Mouse (Mus musculus): ENCODE data around the gene Npr2.

Npr2 gene

DNA sequence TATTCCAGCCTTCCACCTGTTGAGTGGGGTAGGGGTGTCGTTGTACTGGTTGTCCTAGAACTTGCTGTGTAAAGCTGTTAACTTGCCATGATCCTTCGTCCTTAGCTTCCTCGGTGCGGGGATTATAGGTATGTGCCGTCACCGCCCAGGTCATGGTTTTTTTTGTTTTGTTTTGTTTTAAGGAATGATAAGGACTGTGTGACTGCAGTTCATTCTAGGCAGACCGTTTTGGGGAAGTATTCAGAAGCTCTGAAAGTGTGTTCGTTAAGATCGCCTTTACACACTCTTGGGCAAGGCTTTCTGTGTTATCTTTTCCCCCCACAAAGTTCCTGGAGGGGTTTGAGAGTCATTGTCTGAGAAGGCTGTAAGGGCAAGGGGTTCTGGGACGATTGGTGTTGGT is 19.2 kb upstream of the Npr2 start:
- TF ChIP-seq CTCF (conservative IDR thresholded peaks at IDR 0.05; ENCODE audit: low read length) (no peak), NANOG (IDR thresholded peaks at IDR 0.05; ENCODE audit: borderline replicate concordance, low read length) (no peak), POU5F1 (IDR thresholded peaks at IDR 0.05; ENCODE audit: borderline replicate concordance, low read length) (no peak)
- Histone ChIP-seq H3K4me3 (replicated peaks; ENCODE audit: low read length) (no peak overlapping the region), H3K9me3 (ENCODE audit: low read length) (peaks cover 5% of the 10 kb centered on the region; the same call in 1 of the 2 replicates), H3K36me3 (ENCODE audit: insufficient read depth, low read length) (no peaks in the 10 kb centered on the region), H3K27me3 (ENCODE audit: insufficient read depth, low read length) (0 out of 2 replicates have a peak, but pooled peaks cover 4% of the 10 kb centered on the region), H3K4me1 (replicated peaks; ENCODE audit: low read depth, low read length) (no peaks in the 10 kb centered on the region)

DNA sequence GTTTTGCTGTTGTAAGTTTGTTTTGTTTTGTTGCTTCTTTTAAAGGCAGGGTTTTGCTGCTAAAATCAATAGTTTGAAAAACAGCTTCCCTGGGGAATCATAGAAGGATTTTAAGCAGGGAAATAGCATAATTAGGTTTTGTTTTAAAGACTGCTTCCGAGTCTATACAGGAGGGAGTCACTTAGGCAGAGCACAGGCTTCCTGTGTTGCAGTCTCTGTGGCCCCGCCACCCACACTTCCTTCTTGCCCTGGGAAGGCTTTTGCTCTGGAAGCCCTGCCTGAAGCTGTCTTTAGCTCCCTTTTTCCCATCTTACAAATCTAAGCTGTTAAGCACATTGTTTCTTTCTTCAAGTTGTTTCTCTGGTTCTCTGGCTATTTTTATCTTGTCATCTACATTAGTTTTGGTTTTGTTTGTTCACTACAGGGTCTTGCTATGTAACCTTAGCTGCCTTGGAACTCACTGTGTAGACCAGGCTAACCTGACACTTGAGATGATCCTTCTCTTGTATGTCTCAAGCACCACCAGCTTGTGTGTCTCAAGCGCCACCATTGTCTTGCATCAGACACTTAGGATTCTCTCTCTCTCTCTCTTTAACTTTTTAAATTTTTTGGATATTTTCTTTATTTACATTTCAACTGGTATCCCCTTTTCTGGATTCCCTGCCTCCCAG is 18.5 kb upstream of the Npr2 start:
- TF ChIP-seq CTCF (conservative IDR thresholded peaks at IDR 0.05; ENCODE audit: low read length), result no peak
- TF ChIP-seq NANOG (IDR thresholded peaks at IDR 0.05; ENCODE audit: borderline replicate concordance, low read length), result no peak
- TF ChIP-seq POU5F1 (IDR thresholded peaks at IDR 0.05; ENCODE audit: borderline replicate concordance, low read length), result no peak
- Histone ChIP-seq H3K27me3 (ENCODE audit: insufficient read depth, low read length) (0 out of 2 replicates have a peak, but pooled peaks cover 4% of the 10 kb centered on the region), H3K4me3 (replicated peaks; ENCODE audit: low read length) (no peak overlapping the region), H3K36me3 (ENCODE audit: insufficient read depth, low read length) (no peaks in the 10 kb centered on the region), H3K4me1 (replicated peaks; ENCODE audit: low read depth, low read length) (no peaks in the 10 kb centered on the region), H3K9me3 (ENCODE audit: low read length) (peaks cover 5% of the 10 kb centered on the region; the same call in 1 of the 2 replicates)

DNA sequence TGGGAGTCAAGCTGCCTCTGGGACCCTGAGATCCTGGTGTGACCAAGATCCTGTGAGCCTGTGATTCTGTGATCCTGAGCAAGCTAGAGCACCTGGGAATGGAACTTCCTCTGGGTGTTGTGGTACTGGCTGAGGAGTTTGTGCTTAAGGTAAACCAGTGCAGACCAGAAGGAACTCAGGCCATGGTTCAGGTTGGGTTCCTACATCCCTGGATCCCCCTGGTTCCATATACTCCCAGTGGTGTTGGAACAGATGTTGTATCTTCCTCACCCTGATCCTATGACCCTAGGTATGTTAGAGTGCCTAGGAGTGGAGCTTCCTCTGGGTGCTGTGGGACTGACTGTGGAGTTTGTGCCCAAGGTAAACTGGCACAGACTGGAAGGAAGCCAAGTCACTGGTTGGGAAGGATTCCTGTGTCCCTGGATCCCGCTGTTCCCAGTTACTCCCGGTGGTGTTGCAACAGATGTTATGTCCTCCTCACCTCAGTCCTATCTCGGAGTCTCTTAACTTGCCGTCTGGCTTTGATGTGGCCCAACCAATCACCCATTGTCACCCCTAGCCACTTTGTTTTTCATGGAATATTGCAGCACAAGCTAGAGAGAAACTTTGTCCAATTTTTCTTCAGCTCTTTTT is 11.5 kb upstream of the Npr2 start:
- Histone ChIP-seq H3K4me3 (replicated peaks; ENCODE audit: low read length) (no peak overlapping the region), H3K9me3 (ENCODE audit: low read length) (peaks cover 15% of the 10 kb centered on the region), H3K4me1 (replicated peaks; ENCODE audit: low read depth, low read length) (no peaks in the 10 kb centered on the region), H3K27me3 (ENCODE audit: insufficient read depth, low read length) (peaks cover 15% of the 10 kb centered on the region), H3K36me3 (ENCODE audit: insufficient read depth, low read length) (no peaks in the 10 kb centered on the region)
- no peak for TF ChIP-seq NANOG (IDR thresholded peaks at IDR 0.05; ENCODE audit: borderline replicate concordance, low read length)
- TF ChIP-seq CTCF (conservative IDR thresholded peaks at IDR 0.05; ENCODE audit: low read length), result no peak
- no peak for TF ChIP-seq POU5F1 (IDR thresholded peaks at IDR 0.05; ENCODE audit: borderline replicate concordance, low read length)

DNA sequence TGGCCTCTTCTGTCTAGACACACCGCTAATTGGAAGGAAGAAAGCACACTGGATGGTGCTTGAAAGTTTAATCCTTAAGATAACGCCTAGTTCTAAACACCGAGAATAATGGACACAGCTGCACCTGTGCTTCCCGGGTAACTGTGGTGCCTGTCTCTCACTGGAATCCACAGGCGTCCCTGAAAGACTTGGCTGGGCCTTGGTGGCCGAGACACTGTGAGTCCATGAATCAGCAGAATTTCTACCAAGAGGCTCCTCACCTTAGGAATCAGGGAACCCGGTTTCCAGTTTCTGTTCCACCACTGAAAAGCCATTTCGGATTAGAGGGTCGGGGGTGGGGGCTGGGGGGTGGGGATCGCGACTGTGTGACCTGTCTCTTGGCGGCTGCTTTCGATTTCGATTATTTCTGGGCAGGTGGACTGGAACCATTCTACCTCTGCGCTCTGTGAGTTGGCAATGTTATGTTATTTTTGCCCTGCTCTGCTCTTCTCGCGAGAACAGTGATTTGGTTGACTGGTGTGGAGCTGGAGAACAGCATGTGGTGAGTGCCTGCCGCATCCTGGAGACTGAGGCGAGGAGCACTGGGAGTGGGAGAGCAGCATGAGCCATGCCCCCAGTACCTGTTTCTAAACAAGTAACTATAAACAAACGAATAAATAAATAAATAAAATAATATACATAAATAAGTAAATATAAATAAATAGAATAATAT is 2.5 kb upstream of the Npr2 start:
- peaks cover 19% of the 10 kb centered on the region for H3K9me3 ChIP-seq (ENCODE audit: low read length)
- peaks cover 36% of the 10 kb centered on the region for H3K4me1 ChIP-seq (replicated peaks; ENCODE audit: low read depth, low read length)
- TF ChIP-seq NANOG (IDR thresholded peaks at IDR 0.05; ENCODE audit: borderline replicate concordance, low read length), result no peak
- TF ChIP-seq CTCF (conservative IDR thresholded peaks at IDR 0.05; ENCODE audit: low read length), result no peak
- no peak for TF ChIP-seq POU5F1 (IDR thresholded peaks at IDR 0.05; ENCODE audit: borderline replicate concordance, low read length)
- no peak overlapping the region for H3K4me3 ChIP-seq (replicated peaks; ENCODE audit: low read length)
- H3K27me3 ChIP-seq (ENCODE audit: insufficient read depth, low read length), result peaks cover 41% of the 10 kb centered on the region
- no peaks in the 10 kb centered on the region for H3K36me3 ChIP-seq (ENCODE audit: insufficient read depth, low read length)

DNA sequence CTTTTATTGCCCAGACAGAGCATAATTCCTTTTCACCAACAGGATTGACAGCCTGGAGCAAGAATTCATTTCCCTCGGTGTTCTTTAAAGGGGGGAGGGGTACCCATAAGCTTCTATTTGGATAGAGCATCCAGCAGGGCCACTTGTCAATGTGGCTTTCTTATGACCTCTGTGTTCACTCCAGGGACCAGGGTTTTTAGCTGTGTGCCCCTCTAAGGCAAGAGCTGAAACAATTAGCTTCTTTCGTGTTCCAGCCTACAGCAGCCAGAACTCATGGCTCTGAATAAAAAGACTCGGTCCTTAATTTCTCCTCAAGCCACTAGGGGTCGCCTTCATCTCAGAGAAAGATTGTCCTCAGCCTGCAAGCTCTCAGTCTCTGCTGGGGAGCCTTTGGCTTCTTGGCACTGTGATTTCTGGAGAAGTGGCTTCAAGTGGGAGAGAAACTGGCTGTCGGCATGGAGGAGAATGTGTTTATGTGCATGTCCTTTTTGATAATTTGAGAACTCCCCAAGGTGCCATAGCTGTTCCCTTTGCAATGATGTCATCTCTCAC is 1.6 kb upstream of the Npr2 start:
- H3K36me3 ChIP-seq (ENCODE audit: insufficient read depth, low read length), result no peaks in the 10 kb centered on the region
- H3K4me3 ChIP-seq (replicated peaks; ENCODE audit: low read length), result no peak overlapping the region
- TF ChIP-seq NANOG (IDR thresholded peaks at IDR 0.05; ENCODE audit: borderline replicate concordance, low read length) (no peak), CTCF (conservative IDR thresholded peaks at IDR 0.05; ENCODE audit: low read length) (peak; percentile 86), POU5F1 (IDR thresholded peaks at IDR 0.05; ENCODE audit: borderline replicate concordance, low read length) (no peak)
- peaks cover 36% of the 10 kb centered on the region for H3K4me1 ChIP-seq (replicated peaks; ENCODE audit: low read depth, low read length)
- peaks cover 12% of the 10 kb centered on the region for H3K9me3 ChIP-seq (ENCODE audit: low read length)
- H3K27me3 ChIP-seq (ENCODE audit: insufficient read depth, low read length), result peaks cover 50% of the 10 kb centered on the region

DNA sequence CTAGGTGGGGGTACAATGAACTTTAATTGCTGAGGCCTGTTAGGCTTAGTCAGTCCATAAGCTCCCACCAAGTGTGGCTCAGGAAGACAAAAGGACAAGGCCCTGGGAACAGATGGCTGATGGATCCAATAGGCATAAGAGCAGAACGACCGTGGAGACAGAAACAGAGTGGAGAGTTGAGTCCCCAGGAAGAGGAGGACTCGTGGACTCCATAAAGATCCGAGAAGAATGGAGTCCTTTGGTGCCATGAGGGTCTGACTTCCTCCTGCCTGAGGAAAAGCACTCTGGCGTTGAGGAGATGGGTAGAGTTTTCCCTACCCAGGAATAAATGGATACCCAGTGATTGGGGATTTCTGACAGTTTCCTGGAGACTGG is 1.1 kb upstream of the Npr2 start:
- H3K36me3 ChIP-seq (ENCODE audit: insufficient read depth, low read length), result no peaks in the 10 kb centered on the region
- H3K4me3 ChIP-seq (replicated peaks; ENCODE audit: low read length), result peak overlapping the region; percentile 81
- peaks cover 36% of the 10 kb centered on the region for H3K4me1 ChIP-seq (replicated peaks; ENCODE audit: low read depth, low read length)
- TF ChIP-seq POU5F1 (IDR thresholded peaks at IDR 0.05; ENCODE audit: borderline replicate concordance, low read length) (no peak), NANOG (IDR thresholded peaks at IDR 0.05; ENCODE audit: borderline replicate concordance, low read length) (no peak)
- peaks cover 6% of the 10 kb centered on the region for H3K9me3 ChIP-seq (ENCODE audit: low read length)
- peaks cover 55% of the 10 kb centered on the region for H3K27me3 ChIP-seq (ENCODE audit: insufficient read depth, low read length)

DNA sequence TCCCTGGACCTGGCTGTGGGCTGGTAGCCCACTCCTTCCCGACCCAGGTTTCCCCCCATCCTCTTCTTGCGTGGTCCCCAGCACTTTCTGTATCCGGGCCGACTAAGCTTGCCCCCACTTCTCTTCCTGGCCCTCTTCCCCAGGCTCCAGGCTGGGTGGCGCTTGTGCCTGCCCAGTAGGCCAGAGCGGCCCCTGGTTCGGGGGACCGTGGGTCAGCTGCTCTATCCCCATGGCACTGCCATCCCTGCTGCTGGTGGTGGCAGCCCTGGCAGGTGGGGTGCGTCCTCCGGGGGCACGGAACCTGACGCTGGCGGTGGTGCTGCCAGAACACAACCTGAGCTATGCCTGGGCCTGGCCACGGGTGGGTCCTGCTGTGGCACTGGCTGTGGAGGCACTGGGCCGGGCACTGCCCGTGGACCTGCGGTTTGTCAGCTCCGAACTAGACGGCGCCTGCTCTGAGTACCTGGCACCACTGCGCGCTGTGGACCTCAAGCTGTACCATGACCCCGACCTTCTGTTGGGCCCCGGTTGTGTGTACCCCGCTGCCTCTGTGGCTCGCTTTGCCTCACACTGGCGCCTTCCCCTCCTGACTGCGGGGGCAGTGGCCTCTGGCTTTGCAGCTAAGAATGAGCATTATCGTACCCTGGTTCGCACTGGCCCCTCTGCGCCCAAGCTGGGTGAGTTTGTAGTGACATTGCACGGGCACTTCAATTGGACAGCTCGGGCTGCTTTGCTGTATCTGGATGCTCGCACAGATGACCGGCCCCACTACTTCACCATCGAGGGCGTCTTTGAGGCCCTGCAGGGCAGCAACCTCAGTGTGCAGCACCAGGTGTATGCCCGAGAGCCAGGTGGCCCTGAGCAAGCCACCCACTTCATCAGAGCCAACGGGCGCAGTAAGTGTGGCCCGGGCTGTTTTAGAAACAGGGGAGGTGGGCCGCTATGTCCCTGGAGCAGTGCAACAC is 503 bp downstream of the Npr2 start:
- Histone ChIP-seq H3K36me3 (ENCODE audit: insufficient read depth, low read length) (no peaks in the 10 kb centered on the region), H3K9me3 (ENCODE audit: low read length) (no peaks in the 10 kb centered on the region), H3K4me3 (replicated peaks; ENCODE audit: low read length) (peak overlapping the region; percentile 81), H3K4me1 (replicated peaks; ENCODE audit: low read depth, low read length) (peaks cover 36% of the 10 kb centered on the region), H3K27me3 (ENCODE audit: insufficient read depth, low read length) (peaks cover 58% of the 10 kb centered on the region)
- TF ChIP-seq POU5F1 (IDR thresholded peaks at IDR 0.05; ENCODE audit: borderline replicate concordance, low read length) (no peak), NANOG (IDR thresholded peaks at IDR 0.05; ENCODE audit: borderline replicate concordance, low read length) (no peak), CTCF (conservative IDR thresholded peaks at IDR 0.05; ENCODE audit: low read length) (no peak)

Data from E14TG2a.4 (cell line).